Mouse (Mus musculus) gastrocnemius, adult 8-10 months (tissue): ENCODE data around the gene Zfp518b. TPM values are rescaled to one million over a fixed set of nuclear protein-coding genes. Genes with fewer than 3 reads are reported as not detected.

Experiments
- DNase-seq, 2 experiments: peaks; one replicate each; pipeline ENCODE4 v3.0.0; 2022; ENCODE audit warnings: low spot score in 2 of 2
- total RNA-seq, 4 experiments: library from RNA; stranded (reverse); gene quantifications; 2 replicates each; pipeline ENCODE4 v1.2.4; 2022

Gene Zfp518b
- total RNA-seq, 4 experiments from 2014 or later: 1.8 to 3.0 (median 2.7) TPM

- peak in 1 of 2 experiments; percentile 11 for DNase-seq
These were observed 50.1 kb downstream of the Zfp518b start for GRCm38 (mm10) chr5:38634321-38635164.

- peak; percentile 32 to 38 for DNase-seq
These were observed 51.9 kb downstream of the Zfp518b start for GRCm38 (mm10) chr5:38632463-38633449.

- no peak for DNase-seq
These were observed 56.6 kb downstream of the Zfp518b start for GRCm38 (mm10) chr5:38628023-38628422.

GRCm38 (mm10) chr5:38626883-38627282 lies 57.7 kb downstream of the Zfp518b start:
- no peak for DNase-seq

GRCm38 (mm10) chr5:38620783-38621182 lies 63.8 kb downstream of the Zfp518b start:
- DNase-seq: no peak

GRCm38 (mm10) chr5:38618908-38619307 lies 65.7 kb downstream of the Zfp518b start:
- DNase-seq: no peak

Other genes starting within 250 kb of the Zfp518b start
- under 1 TPM; 0.31 to 0.92 (median 0.61) TPM for gene Slc2a9, start 181.7 kb downstream of the Zfp518b start, total RNA-seq
- 10 to 100 TPM; 35.3 to 43.7 (median 38.8) TPM for gene Wdr1, start 121.6 kb downstream of the Zfp518b start, total RNA-seq
- gene Clnk, start 192.0 kb upstream of the Zfp518b start, total RNA-seq: not detected